11 mouse cellular contexts compared by ENCODE assay signal in genomic region chr19:14891689-14892389, GRCm38 (mm10).
DNase-seq lines count a peak whose midpoint lies in the region; ATAC-seq lines count a peak whose summit lies in the region.
"Had no signal": no experiment of that assay in that cellular context is flagged by ENCODE, and none has a peak within 500 bp of the region (broad histone marks: within the 10 kb centered on the region; RNA-seq: fewer than 3 reads in every experiment).

No protein-coding gene starts in this region.

- no peak for ATAC-seq in forebrain, embryonic 13.5 days
- no peak for ATAC-seq in limb, embryonic 12.5 days (ENCODE audit: insufficient number of reproducible peaks, insufficient read depth, low FRiP score, low TSS enrichment, low read depth)
- no peak for ATAC-seq in neural tube, embryonic 15.5 days (ENCODE audit: low FRiP score)
- ATAC-seq in CD4-positive, CD25-positive, alpha-beta regulatory T cell, adult 4 months = no peak

- peak; percentile 7 for DNase-seq in kidney, postnatal 10 days
- no peak for DNase-seq in kidney, postnatal 4 days
- DNase-seq in urinary bladder, adult 18-20 months (ENCODE audit: low spot score in 2 of 2) = no peak
- no peak for DNase-seq in frontal cortex, postnatal 10 days (ENCODE audit: low spot score in 2 of 2)
- DNase-seq: cerebellum, adult 11 months; thymus, postnatal 36 days had no signal

- H3K36me3 ChIP-seq in forebrain, embryonic 13.5 days (ENCODE audit: poor library complexity, severe bottlenecking) = no peaks in the 10 kb centered on the region
- no peaks in the 10 kb centered on the region for H3K36me3 ChIP-seq in limb, embryonic 12.5 days
- no peaks in the 10 kb centered on the region for H3K36me3 ChIP-seq in neural tube, embryonic 15.5 days

- no peak overlapping the region for H3K9ac ChIP-seq in forebrain, embryonic 13.5 days
- no peak overlapping the region for H3K9ac ChIP-seq in limb, embryonic 12.5 days (replicated peaks)
- H3K9ac ChIP-seq in neural tube, embryonic 15.5 days (replicated peaks) = no peak overlapping the region

- WGBS in forebrain, embryonic 13.5 days = 2% methylated on average over 7 of the region's 8 CpGs
- 3% methylated on average over 7 of the region's 8 CpGs for WGBS in limb, embryonic 12.5 days
- WGBS in neural tube, embryonic 15.5 days = 4% methylated on average over 7 of the region's 8 CpGs

- no peak overlapping the region for H3K4me3 ChIP-seq in forebrain, embryonic 13.5 days
- no peak overlapping the region for H3K4me3 ChIP-seq in limb, embryonic 12.5 days (replicated peaks)
- no peak overlapping the region for H3K4me3 ChIP-seq in neural tube, embryonic 15.5 days (replicated peaks)

- H3K4me2 ChIP-seq in forebrain, embryonic 13.5 days = peak overlapping the region; percentile 55
- peak overlapping the region; percentile 54 for H3K4me2 ChIP-seq in limb, embryonic 12.5 days
- H3K4me2 ChIP-seq in neural tube, embryonic 15.5 days = peak overlapping the region; percentile 55

- no peak overlapping the region for H3K27ac ChIP-seq in forebrain, embryonic 13.5 days
- no peak overlapping the region for H3K27ac ChIP-seq in limb, embryonic 12.5 days
- peak overlapping the region; percentile 77 for H3K27ac ChIP-seq in neural tube, embryonic 15.5 days (replicated peaks)

- H3K4me1 ChIP-seq in forebrain, embryonic 13.5 days = peaks cover 46% of the 10 kb centered on the region
- H3K4me1 ChIP-seq in limb, embryonic 12.5 days (replicated peaks) = peaks cover 27% of the 10 kb centered on the region
- peaks cover 39% of the 10 kb centered on the region for H3K4me1 ChIP-seq in neural tube, embryonic 15.5 days

- peaks cover 21% of the 10 kb centered on the region for H3K27me3 ChIP-seq in forebrain, embryonic 13.5 days
- peaks cover 47% of the 10 kb centered on the region for H3K27me3 ChIP-seq in limb, embryonic 12.5 days
- peaks cover 20% of the 10 kb centered on the region for H3K27me3 ChIP-seq in neural tube, embryonic 15.5 days (replicated peaks)
- H3K27me3 ChIP-seq: CH12.LX had no signal

- no peaks in the 10 kb centered on the region for H3K9me3 ChIP-seq in forebrain, embryonic 13.5 days (replicated peaks)
- no peaks in the 10 kb centered on the region for H3K9me3 ChIP-seq in limb, embryonic 12.5 days
- H3K9me3 ChIP-seq in neural tube, embryonic 15.5 days (replicated peaks) = no peaks in the 10 kb centered on the region
